Mouse (Mus musculus) myocyte (in vitro differentiated cells): ENCODE measurements around the gene Sema3b. TPM values are rescaled to one million over a fixed set of nuclear protein-coding genes. Genes with fewer than 3 reads are reported as not detected.
"Not testable (repeated sequence)": the region's sequence is repeated elsewhere in the genome, so short reads cannot be mapped to it uniquely, and the experiment has no call there.

Experiments used
- H3K27me3 ChIP-seq: one replicate; pipeline ENCODE4 v1.6.1; 2011; ENCODE audit not compliant: control insufficient read depth, insufficient read depth, insufficient read length
- H3K36me3 ChIP-seq: one replicate; pipeline ENCODE4 v1.6.1; 2011; ENCODE audit not compliant: control insufficient read depth, insufficient read depth
- H3K4me2 ChIP-seq: one replicate; pipeline ENCODE4 v1.6.1; 2011; ENCODE audit warnings: low read depth, control low read depth
- H3K4me3 ChIP-seq: one replicate; pipeline ENCODE4 v1.5.1; 2011; ENCODE audit warnings: mild to moderate bottlenecking, control low read depth, moderate library complexity
- H3K79me2 ChIP-seq: one replicate; pipeline ENCODE4 v1.6.1; 2011; ENCODE audit not compliant: control insufficient read depth, insufficient read depth
- H3ac ChIP-seq: one replicate; pipeline ENCODE4 v1.6.1; 2011; ENCODE audit not compliant: control insufficient read depth, insufficient read length
- CEBPB ChIP-seq: IDR thresholded peaks from 2 replicates; pipeline ENCODE4 v1.6.1; 2011; ENCODE audit warnings: mild to moderate bottlenecking, moderate library complexity; ENCODE audit not compliant: poor library complexity, insufficient read depth, severe bottlenecking
- E2F4 ChIP-seq: IDR thresholded peaks from one replicate; pipeline ENCODE4 v1.6.1; 2011; ENCODE audit warnings: mild to moderate bottlenecking, control low read depth, moderate library complexity; ENCODE audit not compliant: insufficient read depth
- MAX ChIP-seq: IDR thresholded peaks from one replicate; pipeline ENCODE4 v1.6.1; 2011; ENCODE audit warnings: low read depth, mild to moderate bottlenecking, control low read depth
- MYOD1 ChIP-seq, 3 experiments: IDR thresholded peaks; one replicate each; pipeline ENCODE4 v1.6.1; 2011; ENCODE audit warnings: control low read depth in 2 of 3, low read depth in 2 of 3, mild to moderate bottlenecking in 2 of 3, moderate library complexity in 1 of 3; ENCODE audit not compliant: insufficient read length in 2 of 3, control insufficient read depth in 1 of 3
- MYOG ChIP-seq, 3 experiments: IDR thresholded peaks; one replicate each; pipeline ENCODE4 v1.6.1; 2011; ENCODE audit warnings: control low read depth in 2 of 3, low read depth in 2 of 3, mild to moderate bottlenecking in 2 of 3; ENCODE audit not compliant: insufficient read length in 2 of 3, control insufficient read depth in 1 of 3, insufficient read depth in 1 of 3
- POLR2A ChIP-seq: IDR thresholded peaks from one replicate; pipeline ENCODE4 v1.6.1; 2011; ENCODE audit warnings: low read depth, mild to moderate bottlenecking, control low read depth, moderate library complexity; ENCODE audit not compliant: insufficient read length
- POLR2AphosphoS2 ChIP-seq: IDR thresholded peaks from one replicate; pipeline ENCODE4 v1.6.1; 2011; ENCODE audit warnings: low read depth, control low read depth; ENCODE audit not compliant: insufficient read length
- REST ChIP-seq: IDR thresholded peaks from one replicate; pipeline ENCODE4 v1.6.1; 2011; ENCODE audit warnings: mild to moderate bottlenecking, control low read depth, moderate library complexity; ENCODE audit not compliant: insufficient read depth, insufficient read length
- SRF ChIP-seq: IDR thresholded peaks from one replicate; pipeline ENCODE4 v1.6.1; 2011; ENCODE audit warnings: low read depth; ENCODE audit not compliant: control insufficient read depth, insufficient read length
- TCF12 ChIP-seq: IDR thresholded peaks from one replicate; pipeline ENCODE4 v1.6.1; 2011; ENCODE audit warnings: mild to moderate bottlenecking, control low read depth; ENCODE audit not compliant: poor library complexity, insufficient read depth, severe bottlenecking
- TCF3 ChIP-seq: IDR thresholded peaks from one replicate; pipeline ENCODE4 v1.6.1; 2011; ENCODE audit warnings: low read depth, control low read depth; ENCODE audit not compliant: insufficient read length
- USF1 ChIP-seq: IDR thresholded peaks from one replicate; pipeline ENCODE4 v1.6.1; 2011; ENCODE audit warnings: low read depth, mild to moderate bottlenecking, control low read depth, moderate library complexity
- polyA plus RNA-seq: library from polyadenylated mRNA; unstranded; fragments of >200 nt; fragmentation: generic; extraction: Trizol; gene quantifications from one replicate; pipeline ENCODE4 v1.2.1, GENCODE M21; 2012; ENCODE audit warnings: missing spikeins

The Sema3b gene
- polyA plus RNA-seq, 1 experiment = 59.9 TPM

GRCm38 (mm10) chr9:107566855-107567254 is 42.2 kb downstream of the Sema3b start:
- Histone ChIP-seq H3K4me3 (no peak overlapping the region), H3K79me2 (peaks cover 20% of the 10 kb centered on the region), H3K4me2 (no peak overlapping the region), H3K27me3 (no peaks in the 10 kb centered on the region), H3K36me3 (peaks cover under 1% of the 10 kb centered on the region), H3ac (no peak overlapping the region)
- TF ChIP-seq SRF (no peak), MAX (no peak), POLR2A (no peak), MYOD1 (IDR thresholded peaks at IDR 0.05; ENCODE audit: control insufficient read depth in 1 of 3, insufficient read length in 2 of 3, low read depth in 2 of 3) (no peak), POLR2AphosphoS2 (no peak), TCF12 (no peak), REST (no peak), TCF3 (no peak), MYOG (IDR thresholded peaks at IDR 0.05; ENCODE audit: control insufficient read depth in 1 of 3, insufficient read depth in 1 of 3, insufficient read length in 2 of 3, low read depth in 2 of 3) (no peak), CEBPB (no peak), E2F4 (no peak), USF1 (no peak)

GRCm38 (mm10) chr9:107566041-107566709 is 42.9 kb downstream of the Sema3b start:
- H3K4me3 ChIP-seq = no peak overlapping the region
- H3K36me3 ChIP-seq = peaks cover 8% of the 10 kb centered on the region
- TF ChIP-seq POLR2AphosphoS2 (peak; percentile 16), POLR2A (no peak), MAX (no peak), CEBPB (no peak), USF1 (no peak), MYOD1 (IDR thresholded peaks at IDR 0.05; ENCODE audit: control insufficient read depth in 1 of 3, insufficient read length in 2 of 3, low read depth in 2 of 3) (peak in 1 of 3 experiments; percentile 24)
- H3ac ChIP-seq = no peak overlapping the region
- H3K79me2 ChIP-seq = peaks cover 20% of the 10 kb centered on the region
- no peak overlapping the region for H3K4me2 ChIP-seq
- no peaks in the 10 kb centered on the region for H3K27me3 ChIP-seq

DNA sequence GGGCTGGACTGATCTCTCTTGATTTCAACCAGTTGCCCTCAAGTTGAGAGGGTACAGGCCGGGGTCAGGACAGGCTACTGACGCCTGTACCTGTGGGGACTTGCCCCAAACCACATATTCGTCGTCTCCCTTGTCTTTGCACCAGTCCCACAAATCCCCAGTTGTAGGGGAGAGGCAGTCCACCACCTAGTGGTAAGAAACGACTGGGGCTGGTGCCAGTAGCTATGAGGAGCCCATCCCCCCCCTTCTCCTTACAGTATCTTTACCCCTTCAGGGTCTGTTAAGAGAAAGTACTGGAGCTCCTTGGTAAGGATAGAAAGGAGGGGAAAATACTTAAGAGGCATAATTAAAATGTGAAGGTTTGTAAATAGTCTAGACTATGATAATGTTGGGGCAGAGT is 43.5 kb downstream of the Sema3b start:
- peaks cover 20% of the 10 kb centered on the region for H3K79me2 ChIP-seq
- not testable (repeated sequence) for H3K4me3 ChIP-seq, H3K4me2 ChIP-seq, H3K27me3 ChIP-seq, H3ac ChIP-seq
- H3K36me3 ChIP-seq = peaks cover 14% of the 10 kb centered on the region

GRCm38 (mm10) chr9:107563029-107563581 is 45.9 kb downstream of the Sema3b start, which contains the start of gene Tusc2:
Gene Tusc2 (plus strand): TSS chr9:107563255.
- Histone ChIP-seq H3K4me2 (peak within 1 kb of the TSS; percentile 80), H3ac (peak within 1 kb of the TSS; percentile 43), H3K36me3 (peaks cover 38% of the 10 kb centered on the region), H3K27me3 (no peaks in the 10 kb centered on the region), H3K79me2 (peaks cover 14% of the 10 kb centered on the region), H3K4me3 (peak within 1 kb of the TSS; percentile 41)
- TF ChIP-seq CEBPB (no peak), USF1 (no peak), E2F4 (no peak), SRF (no peak), POLR2A (peak; percentile 70), TCF3 (no peak), MAX (no peak), REST (no peak), MYOG (IDR thresholded peaks at IDR 0.05; ENCODE audit: control insufficient read depth in 1 of 3, insufficient read depth in 1 of 3, insufficient read length in 2 of 3, low read depth in 2 of 3) (peak in 1 of 3 experiments; percentile 41), TCF12 (no peak), MYOD1 (IDR thresholded peaks at IDR 0.05; ENCODE audit: control insufficient read depth in 1 of 3, insufficient read length in 2 of 3, low read depth in 2 of 3) (no peak), POLR2AphosphoS2 (peak; percentile 100)

- H3K4me2 ChIP-seq = peak overlapping the region; percentile 48
- no peaks in the 10 kb centered on the region for H3K27me3 ChIP-seq
- no peak for TF ChIP-seq POLR2A
- TF ChIP-seq REST = no peak
- no peak for TF ChIP-seq MAX
- TF ChIP-seq E2F4 = no peak
- no peak for TF ChIP-seq TCF12
- TF ChIP-seq TCF3 = no peak
- TF ChIP-seq SRF = no peak
- TF ChIP-seq USF1 = no peak
- no peak for TF ChIP-seq POLR2AphosphoS2
- TF ChIP-seq MYOD1 (IDR thresholded peaks at IDR 0.05; ENCODE audit: control insufficient read depth in 1 of 3, insufficient read length in 2 of 3, low read depth in 2 of 3) = no peak
- TF ChIP-seq CEBPB = no peak
- no peak for TF ChIP-seq MYOG (IDR thresholded peaks at IDR 0.05; ENCODE audit: control insufficient read depth in 1 of 3, insufficient read depth in 1 of 3, insufficient read length in 2 of 3, low read depth in 2 of 3)
- H3K79me2 ChIP-seq = peaks cover 52% of the 10 kb centered on the region
- H3ac ChIP-seq = no peak overlapping the region
- peaks cover 43% of the 10 kb centered on the region for H3K36me3 ChIP-seq
- peak overlapping the region; percentile 96 for H3K4me3 ChIP-seq
Measured at GRCm38 (mm10) chr9:107556346-107556745, 52.7 kb downstream of the Sema3b start.
